Mouse (Mus musculus) heart, postnatal 36 days (tissue): ENCODE measurements around the gene Stk38. TPM values are rescaled to one million over a fixed set of nuclear protein-coding genes. Genes with fewer than 3 reads are reported as not detected.
"Not testable (repeated sequence)": the region's sequence is repeated elsewhere in the genome, so short reads cannot be mapped to it uniquely, and the experiment has no call there.

Experiments used
- DNase-seq, 2 experiments: peaks; one replicate each; pipeline ENCODE4 v3.0.0; 2021 to 2022
- intact Hi-C: fragments of 180-260 bp; cut with DNase I; formaldehyde crosslinking; loops from one replicate; pipeline ENCODE4 v1.15.1; 2025
- total RNA-seq, 2 experiments: library from RNA; stranded (reverse); gene quantifications; 2 replicates each; pipeline ENCODE4 v1.2.3; 2021

The Stk38 gene
- total RNA-seq, 2 experiments from 2014 or later: 30.2 to 36.2 TPM

- DNase-seq, intact Hi-C loops: not testable (repeated sequence)
Observed at GRCm38 (mm10) chr17:29041632-29042031, 33.8 kb upstream of the Stk38 start.

GRCm38 (mm10) chr17:29039351-29039750, 31.6 kb upstream of the Stk38 start:
- intact Hi-C loops: no loop called here
- DNase-seq: no peak

GRCm38 (mm10) chr17:29035506-29035905, 27.7 kb upstream of the Stk38 start:
- no peak for DNase-seq
- intact Hi-C loops: no loop called here

- intact Hi-C loops: no loop called here
- no peak for DNase-seq
Observed at GRCm38 (mm10) chr17:29034264-29034663, 26.5 kb upstream of the Stk38 start.

GRCm38 (mm10) chr17:29033569-29034061, 25.8 kb upstream of the Stk38 start:
- intact Hi-C loops: no loop called here
- DNase-seq: no peak

- intact Hi-C loops: loop anchor here (1.0 kb wide), 1 partner anchor 24 kb away; no protein-coding TSS in a partner anchor
- peak; percentile 97 for DNase-seq
Observed at GRCm38 (mm10) chr17:29032274-29033069, 24.7 kb upstream of the Stk38 start, which contains the start of gene Srsf3. TSS of gene Srsf3 (plus strand) at chr17:29032628.

GRCm38 (mm10) chr17:29031771-29032273, 24.0 kb upstream of the Stk38 start:
- intact Hi-C loops: loop anchor here (1.0 kb wide), 1 partner anchor 24 kb away; no protein-coding TSS in a partner anchor
- peak in 1 of 2 experiments; percentile 58 for DNase-seq

GRCm38 (mm10) chr17:29031085-29031711, 23.4 kb upstream of the Stk38 start:
- intact Hi-C loops, DNase-seq: not testable (repeated sequence)

- no peak for DNase-seq
- intact Hi-C loops: no loop called here
Observed at GRCm38 (mm10) chr17:29030321-29031034, 22.7 kb upstream of the Stk38 start.

GRCm38 (mm10) chr17:29026652-29027356, 19.0 kb upstream of the Stk38 start:
- no peak for DNase-seq
- intact Hi-C loops: no loop called here

- intact Hi-C loops: loop anchor here (5.0 kb wide), 1 partner anchor 93 kb away; no protein-coding TSS in a partner anchor
- DNase-seq: no peak
Observed at GRCm38 (mm10) chr17:29024896-29025565, 17.2 kb upstream of the Stk38 start.

GRCm38 (mm10) chr17:29024047-29024892, 16.5 kb upstream of the Stk38 start:
- DNase-seq: no peak
- intact Hi-C loops: loop anchor here (5.0 kb wide), 1 partner anchor 92 kb away; no protein-coding TSS in a partner anchor

GRCm38 (mm10) chr17:29023346-29023745, 15.6 kb upstream of the Stk38 start:
- intact Hi-C loops: loop anchor here (5.0 kb wide), 1 partner anchor 91 kb away; no protein-coding TSS in a partner anchor
- DNase-seq: no peak

GRCm38 (mm10) chr17:29022230-29022819, 14.5 kb upstream of the Stk38 start:
- peak; percentile 26 to 49 for DNase-seq
- intact Hi-C loops: loop anchor here (5.0 kb wide), 1 partner anchor 90 kb away; no protein-coding TSS in a partner anchor

GRCm38 (mm10) chr17:29020444-29020843, 12.6 kb upstream of the Stk38 start:
- no peak for DNase-seq
- intact Hi-C loops: loop anchor here (5.0 kb wide), 1 partner anchor 88 kb away; no protein-coding TSS in a partner anchor

- intact Hi-C loops: loop anchor here (1.0 kb wide), 1 partner anchor 33 kb away; no protein-coding TSS in a partner anchor
Observed at GRCm38 (mm10) chr17:29019391-29019790, 11.6 kb upstream of the Stk38 start.

GRCm38 (mm10) chr17:29018292-29018984, 10.6 kb upstream of the Stk38 start:
- intact Hi-C loops: no loop called here

More at GRCm38 (mm10) chr17:29019391-29019790, 11.6 kb upstream of the Stk38 start:
- no peak for DNase-seq

More at GRCm38 (mm10) chr17:29018292-29018984, 10.6 kb upstream of the Stk38 start:
- DNase-seq: peak in 1 of 2 experiments; percentile 37
